Mouse (Mus musculus): ENCODE data around the gene Camkmt. TPM values are rescaled to one million over a fixed set of nuclear protein-coding genes. Genes with fewer than 3 reads are reported as not detected.

The Camkmt gene
- total and polyA plus RNA-seq, 3 experiments, result 1.6 to 5.9 TPM; not detected in 1

GRCm38 (mm10) chr17:85319779-85320300, 229.5 kb downstream of the Camkmt start:
- no peak for TF ChIP-seq GATA1 (IDR thresholded peaks at IDR 0.05; ENCODE audit: low read depth, low read length)
- no peak for TF ChIP-seq CTCF (IDR thresholded peaks at IDR 0.05 in 2 of 3, conservative IDR thresholded peaks at IDR 0.05 in 1 of 3; ENCODE audit: control insufficient read depth in 1 of 3, insufficient read depth in 1 of 3, low read depth in 2 of 3, low read length in 3 of 3, poor library complexity in 1 of 3, severe bottlenecking in 1 of 3)
- no peak for TF ChIP-seq TCF12 (IDR thresholded peaks at IDR 0.05; ENCODE audit: low read depth, low read length)
- no peak for TF ChIP-seq USF2 (IDR thresholded peaks at IDR 0.05; ENCODE audit: borderline replicate concordance in 1 of 2, insufficient read depth in 1 of 2, low read depth in 1 of 2, low read length in 2 of 2)
- TF ChIP-seq EP300 (IDR thresholded peaks at IDR 0.05; ENCODE audit: low read depth in 1 of 2, low read length in 2 of 2), result no peak
- no peak for TF ChIP-seq E2F4 (IDR thresholded peaks at IDR 0.05; ENCODE audit: borderline replicate concordance, low read depth, low read length)
- TF ChIP-seq CHD2 (IDR thresholded peaks at IDR 0.05; ENCODE audit: low read length), result no peak
- TF ChIP-seq MYC (IDR thresholded peaks at IDR 0.05; ENCODE audit: low read depth, low read length), result no peak
- no peak for TF ChIP-seq MAFK (IDR thresholded peaks at IDR 0.05; ENCODE audit: borderline replicate concordance, low read depth, low read length)
- no peak for TF ChIP-seq ZC3H11A (IDR thresholded peaks at IDR 0.05; ENCODE audit: low read depth, low read length)
- TF ChIP-seq ETS1 (IDR thresholded peaks at IDR 0.05; ENCODE audit: low read depth, low read length), result no peak
- no peak for TF ChIP-seq TAL1 (IDR thresholded peaks at IDR 0.05; ENCODE audit: low read length)
- TF ChIP-seq USF1 (IDR thresholded peaks at IDR 0.05; ENCODE audit: low read depth, low read length), result no peak
- no peak for TF ChIP-seq POLR2AphosphoS2 (IDR thresholded peaks at IDR 0.05; ENCODE audit: low read length)
- H3K4me3 ChIP-seq (ENCODE audit: control insufficient read depth in 1 of 2, insufficient read depth in 1 of 2, low read depth in 2 of 2, low read length in 2 of 2), result no peak overlapping the region
- H3K27me3 ChIP-seq (ENCODE audit: control insufficient read depth in 1 of 2, insufficient read depth in 2 of 2, low read length in 2 of 2), result 0 out of 4 replicates have a peak, but pooled peaks cover 0 to 2% of the 10 kb centered on the region in 2 experiments
- H3K9me3 ChIP-seq (replicated peaks; ENCODE audit: insufficient read depth, low read length), result no peaks in the 10 kb centered on the region
- no peak for DNase-seq (ENCODE audit: low read depth, low spot score)
- no peaks in the 10 kb centered on the region for H3K4me1 ChIP-seq (ENCODE audit: control insufficient read depth in 1 of 2, insufficient read depth in 2 of 2, low read length in 2 of 2)
- H3K79me2 ChIP-seq (ENCODE audit: control insufficient read depth, insufficient read depth, low read length, poor library complexity), result no peaks in the 10 kb centered on the region
- no peaks in the 10 kb centered on the region for H3K36me3 ChIP-seq (ENCODE audit: control insufficient read depth in 1 of 2, insufficient read depth in 2 of 2, low read length in 2 of 2)
- H3K9ac ChIP-seq (ENCODE audit: control insufficient read depth, low read depth, low read length, poor library complexity, severe bottlenecking), result no peak overlapping the region
- no peak overlapping the region for H3K27ac ChIP-seq (ENCODE audit: control insufficient read depth, low read depth, low read length)

DNA sequence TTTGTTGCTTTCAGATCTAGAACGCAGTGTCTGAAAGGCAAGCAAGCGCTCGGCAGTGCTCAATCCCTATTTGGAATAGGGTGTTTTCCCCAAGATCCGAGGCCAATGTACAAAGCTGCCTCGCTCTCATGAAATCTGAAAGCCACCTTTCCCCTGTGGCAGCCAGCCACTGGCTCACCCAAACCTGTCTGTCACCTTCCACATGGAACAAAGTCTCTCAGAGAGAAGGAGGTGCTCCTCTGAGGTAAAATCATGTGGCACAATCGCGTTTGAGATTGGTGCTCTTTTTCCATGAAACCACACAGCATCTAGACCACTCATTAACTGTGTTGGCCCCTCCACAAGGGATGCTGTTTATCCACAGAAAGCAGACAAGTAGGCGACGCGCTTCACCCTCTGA, 238.5 kb downstream of the Camkmt start:
- no peak for DNase-seq (ENCODE audit: low read depth, low spot score)
- no peaks in the 10 kb centered on the region for H3K36me3 ChIP-seq (ENCODE audit: control insufficient read depth in 1 of 2, insufficient read depth in 2 of 2, low read length in 2 of 2)

More for the DNA sequence above, 238.5 kb downstream of the Camkmt start:
- H3K4me1 ChIP-seq (ENCODE audit: control insufficient read depth in 1 of 2, insufficient read depth in 2 of 2, low read length in 2 of 2), result no peaks in the 10 kb centered on the region
- TF ChIP-seq TCF12 (IDR thresholded peaks at IDR 0.05; ENCODE audit: low read depth, low read length) (no peak), POLR2AphosphoS5 (IDR thresholded peaks at IDR 0.05; ENCODE audit: borderline replicate concordance, low read depth, low read length) (no peak), ZKSCAN1 (IDR thresholded peaks at IDR 0.05; ENCODE audit: low read depth, low read length) (no peak), MXI1 (IDR thresholded peaks at IDR 0.05; ENCODE audit: low read depth, low read length) (no peak), SMC3 (IDR thresholded peaks at IDR 0.05; ENCODE audit: low read depth, low read length) (no peak), POLR2A (IDR thresholded peaks at IDR 0.05; ENCODE audit: control insufficient read depth in 1 of 2, insufficient read depth in 1 of 2, low read depth in 1 of 2, low read length in 2 of 2, poor library complexity in 1 of 2) (no peak), ZC3H11A (IDR thresholded peaks at IDR 0.05; ENCODE audit: low read depth, low read length) (no peak)
- H3K27me3 ChIP-seq (ENCODE audit: control insufficient read depth in 1 of 2, insufficient read depth in 2 of 2, low read length in 2 of 2), result peaks cover 0 to 6% of the 10 kb centered on the region in 2 experiments; a peak in 1 of 4 replicates
- no peaks in the 10 kb centered on the region for H3K79me2 ChIP-seq (ENCODE audit: control insufficient read depth, insufficient read depth, low read length, poor library complexity)
- no peak overlapping the region for H3K9ac ChIP-seq (ENCODE audit: control insufficient read depth, low read depth, low read length, poor library complexity, severe bottlenecking)
- no peak overlapping the region for H3K4me3 ChIP-seq (ENCODE audit: control insufficient read depth in 1 of 2, insufficient read depth in 1 of 2, low read depth in 2 of 2, low read length in 2 of 2)
- H3K9me3 ChIP-seq (replicated peaks; ENCODE audit: insufficient read depth, low read length), result no peaks in the 10 kb centered on the region
- no peak overlapping the region for H3K27ac ChIP-seq (ENCODE audit: control insufficient read depth, low read depth, low read length)
